In the genomic region with DNA sequence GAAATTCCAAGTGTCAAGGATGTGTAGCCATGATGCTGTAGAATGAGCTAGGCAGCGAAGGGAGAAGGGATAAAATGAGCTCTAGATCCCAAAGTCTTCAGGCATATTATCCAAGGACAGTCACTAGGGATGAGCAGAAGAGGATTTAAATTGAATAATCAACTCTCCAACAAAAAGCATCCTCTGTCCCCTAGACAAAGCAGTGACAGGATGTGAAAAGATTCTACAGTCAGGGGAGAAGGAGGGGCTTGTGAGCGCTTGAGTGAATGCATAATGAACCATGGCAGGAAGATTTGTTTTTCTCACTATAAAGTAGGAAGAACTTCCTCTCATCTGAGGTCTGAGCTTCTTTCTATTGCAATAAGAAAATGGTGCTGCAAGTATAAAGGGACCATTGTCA, we compare ENCODE assay signal across 25 mouse cellular contexts.
A peak's percentile ranks its signal among the peaks of the same experiment; 100 is the strongest.
DNase-seq lines count a peak whose midpoint lies in the region; ATAC-seq lines count a peak whose summit lies in the region.
"Had no signal": no experiment of that assay in that cellular context is flagged by ENCODE, and none has a peak within 500 bp of the region (broad histone marks: within the 10 kb centered on the region; RNA-seq: fewer than 3 reads in every experiment).

No protein-coding gene starts in this region.

- H3K4me2 ChIP-seq in hindbrain, embryonic 12.5 days (replicated peaks): no peak overlapping the region
- H3K4me2 ChIP-seq in neural tube, embryonic 11.5 days (ENCODE audit: low read depth): no peak overlapping the region
- no peak overlapping the region for H3K4me2 ChIP-seq in neural tube, embryonic 15.5 days
- no peak overlapping the region for H3K4me2 ChIP-seq in hindbrain, embryonic 16.5 days (ENCODE audit: low read length)
- no peak overlapping the region for H3K4me2 ChIP-seq in heart, embryonic 11.5 days
- H3K4me2 ChIP-seq: hindbrain, embryonic 15.5 days; intestine, embryonic 15.5 days; neural tube, embryonic 12.5 days had no signal

- no peak overlapping the region for H3K9ac ChIP-seq in hindbrain, embryonic 12.5 days
- no peak overlapping the region for H3K9ac ChIP-seq in neural tube, embryonic 11.5 days (ENCODE audit: low read length)
- no peak overlapping the region for H3K9ac ChIP-seq in neural tube, embryonic 15.5 days (replicated peaks)
- H3K9ac ChIP-seq in hindbrain, embryonic 16.5 days (ENCODE audit: low read depth, low read length): no peak overlapping the region
- no peak overlapping the region for H3K9ac ChIP-seq in heart, embryonic 11.5 days (ENCODE audit: low read depth, low read length)
- H3K9ac ChIP-seq: hindbrain, embryonic 15.5 days; intestine, embryonic 15.5 days; liver, embryonic 14.5 days; neural tube, embryonic 12.5 days had no signal

- H3K9me3 ChIP-seq in hindbrain, embryonic 12.5 days (replicated peaks): no peaks in the 10 kb centered on the region
- no peaks in the 10 kb centered on the region for H3K9me3 ChIP-seq in hindbrain, embryonic 10.5 days
- H3K9me3 ChIP-seq in neural tube, embryonic 11.5 days (ENCODE audit: control insufficient read depth, low read length): no peaks in the 10 kb centered on the region
- H3K9me3 ChIP-seq in neural tube, embryonic 15.5 days (replicated peaks): no peaks in the 10 kb centered on the region
- no peaks in the 10 kb centered on the region for H3K9me3 ChIP-seq in hindbrain, embryonic 16.5 days (ENCODE audit: control insufficient read depth, low read length)
- H3K9me3 ChIP-seq in heart, embryonic 11.5 days (replicated peaks; ENCODE audit: control insufficient read depth, low read length): no peaks in the 10 kb centered on the region
- H3K9me3 ChIP-seq: hindbrain, embryonic 15.5 days; intestine, embryonic 15.5 days; neural tube, embryonic 12.5 days had no signal

- DNase-seq in hindbrain, embryonic 10.5 days (ENCODE audit: low spot score): no peak
- no peak for DNase-seq in neural tube, embryonic 11.5 days (ENCODE audit: low spot score)
- DNase-seq in spleen, postnatal 14 days (ENCODE audit: low spot score in 2 of 2): no peak
- DNase-seq: adrenal gland, postnatal 25 days; cerebellum, adult 2 months; cerebellum, postnatal 14 days; gastrocnemius, postnatal 10 days; heart, postnatal 14 days; kidney, adult 2 months; kidney, postnatal 10 days; liver; lung, adult 2 months; lung, postnatal 10 days; right cerebral cortex, postnatal 14 days; thymus, postnatal 36 days had no signal

- no peak overlapping the region for H3K27ac ChIP-seq in hindbrain, embryonic 12.5 days
- H3K27ac ChIP-seq in hindbrain, embryonic 10.5 days: no peak overlapping the region
- H3K27ac ChIP-seq in neural tube, embryonic 11.5 days (ENCODE audit: low read depth, low read length): no peak overlapping the region
- no peak overlapping the region for H3K27ac ChIP-seq in neural tube, embryonic 15.5 days (replicated peaks)
- no peak overlapping the region for H3K27ac ChIP-seq in hindbrain, embryonic 16.5 days (ENCODE audit: low read depth, low read length)
- no peak overlapping the region for H3K27ac ChIP-seq in heart, embryonic 11.5 days (ENCODE audit: low read depth, low read length)
- H3K27ac ChIP-seq: hindbrain, embryonic 15.5 days; intestine, embryonic 15.5 days; liver, embryonic 14.5 days; macrophage; neural tube, embryonic 12.5 days had no signal

- H3K36me3 ChIP-seq in hindbrain, embryonic 12.5 days: no peaks in the 10 kb centered on the region
- H3K36me3 ChIP-seq in hindbrain, embryonic 10.5 days: no peaks in the 10 kb centered on the region
- no peaks in the 10 kb centered on the region for H3K36me3 ChIP-seq in neural tube, embryonic 11.5 days (ENCODE audit: control insufficient read depth, insufficient read depth, low read length)
- H3K36me3 ChIP-seq in neural tube, embryonic 15.5 days: no peaks in the 10 kb centered on the region
- H3K36me3 ChIP-seq in hindbrain, embryonic 16.5 days (ENCODE audit: control insufficient read depth, insufficient read depth, low read length): peaks cover 2% of the 10 kb centered on the region; the same call in 1 of the 2 replicates
- H3K36me3 ChIP-seq in heart, embryonic 11.5 days (ENCODE audit: control insufficient read depth, insufficient read depth, low read length): no peaks in the 10 kb centered on the region
- H3K36me3 ChIP-seq: hindbrain, embryonic 15.5 days; intestine, embryonic 15.5 days; neural tube, embryonic 12.5 days had no signal

- no peaks in the 10 kb centered on the region for H3K4me1 ChIP-seq in hindbrain, embryonic 12.5 days
- peaks cover 8% of the 10 kb centered on the region; the same call in 1 of the 2 replicates for H3K4me1 ChIP-seq in hindbrain, embryonic 10.5 days (replicated peaks)
- no peaks in the 10 kb centered on the region for H3K4me1 ChIP-seq in neural tube, embryonic 11.5 days (ENCODE audit: control insufficient read depth, insufficient read depth, low read length)
- H3K4me1 ChIP-seq in neural tube, embryonic 15.5 days: no peaks in the 10 kb centered on the region
- H3K4me1 ChIP-seq in hindbrain, embryonic 16.5 days (ENCODE audit: control insufficient read depth, insufficient read depth, low read depth, low read length): no peaks in the 10 kb centered on the region
- H3K4me1 ChIP-seq in heart, embryonic 11.5 days (ENCODE audit: control insufficient read depth, insufficient read depth, low read length): no peaks in the 10 kb centered on the region
- H3K4me1 ChIP-seq: hindbrain, embryonic 15.5 days; intestine, embryonic 15.5 days; neural tube, embryonic 12.5 days had no signal

- peak; percentile 72; the same call in 1 of the 2 replicates for ATAC-seq in hindbrain, embryonic 12.5 days (ENCODE audit: low FRiP score)
- ATAC-seq in neural tube, embryonic 11.5 days (ENCODE audit: insufficient read depth, low FRiP score, low TSS enrichment): peak; percentile 50
- no peak for ATAC-seq in neural tube, embryonic 15.5 days (ENCODE audit: low FRiP score)
- 0 out of 2 replicates have a peak, but pooled peaks have one; percentile 42 for ATAC-seq in hindbrain, embryonic 16.5 days
- no peak for ATAC-seq in heart, embryonic 11.5 days (replicated peaks; ENCODE audit: insufficient number of reproducible peaks, low FRiP score, low TSS enrichment)
- ATAC-seq: intestine, embryonic 15.5 days had no signal

- H3K4me3 ChIP-seq in hindbrain, embryonic 12.5 days: no peak overlapping the region
- H3K4me3 ChIP-seq in hindbrain, embryonic 10.5 days: no peak overlapping the region
- no peak overlapping the region for H3K4me3 ChIP-seq in neural tube, embryonic 11.5 days (ENCODE audit: low read depth, low read length)
- H3K4me3 ChIP-seq in neural tube, embryonic 15.5 days (replicated peaks): no peak overlapping the region
- no peak overlapping the region for H3K4me3 ChIP-seq in hindbrain, embryonic 16.5 days (ENCODE audit: low read length)
- no peak overlapping the region for H3K4me3 ChIP-seq in heart, embryonic 11.5 days (ENCODE audit: low read depth, low read length)
- H3K4me3 ChIP-seq: erythroblast, embryonic 14.5 days; hindbrain, embryonic 15.5 days; intestine, embryonic 15.5 days; neural tube, embryonic 12.5 days had no signal

- H3K27me3 ChIP-seq in hindbrain, embryonic 12.5 days: no peaks in the 10 kb centered on the region
- H3K27me3 ChIP-seq in hindbrain, embryonic 10.5 days (ENCODE audit: insufficient read depth, poor library complexity, severe bottlenecking): no peaks in the 10 kb centered on the region
- no peaks in the 10 kb centered on the region for H3K27me3 ChIP-seq in neural tube, embryonic 11.5 days (ENCODE audit: control insufficient read depth, insufficient read depth, low read length)
- no peaks in the 10 kb centered on the region for H3K27me3 ChIP-seq in neural tube, embryonic 15.5 days (replicated peaks)
- H3K27me3 ChIP-seq in hindbrain, embryonic 16.5 days (replicated peaks; ENCODE audit: control insufficient read depth, insufficient read depth, low read length): no peaks in the 10 kb centered on the region
- H3K27me3 ChIP-seq in heart, embryonic 11.5 days (ENCODE audit: control insufficient read depth, insufficient read depth, low read length): no peaks in the 10 kb centered on the region
- H3K27me3 ChIP-seq: hindbrain, embryonic 15.5 days; intestine, embryonic 15.5 days; neural tube, embryonic 12.5 days had no signal

- WGBS in hindbrain, embryonic 12.5 days: 62% methylated on average over 2 of the region's 2 CpGs
- 52% methylated on average over 2 of the region's 2 CpGs for WGBS in hindbrain, embryonic 10.5 days
- WGBS in neural tube, embryonic 11.5 days: 74% methylated on average over 2 of the region's 2 CpGs
- 58% methylated on average over 2 of the region's 2 CpGs for WGBS in neural tube, embryonic 15.5 days
- 52% methylated on average over 2 of the region's 2 CpGs for WGBS in hindbrain, embryonic 16.5 days
- WGBS in heart, embryonic 11.5 days (ENCODE audit: insufficient replicate concordance): 65% methylated on average over 2 of the region's 2 CpGs

Comparison
In these comparisons a context has a peak if more than half of its experiments do, and no peak if none do; other contexts are left out.
1. ATAC-seq: peak in hindbrain, embryonic 12.5 days (single experiment), neural tube, embryonic 11.5 days (single experiment) and hindbrain, embryonic 16.5 days (single experiment); none in neural tube, embryonic 15.5 days (single experiment) and heart, embryonic 11.5 days (single experiment).